Mouse (Mus musculus): ENCODE results near the gene Catsperb.

Gene Catsperb

DNA sequence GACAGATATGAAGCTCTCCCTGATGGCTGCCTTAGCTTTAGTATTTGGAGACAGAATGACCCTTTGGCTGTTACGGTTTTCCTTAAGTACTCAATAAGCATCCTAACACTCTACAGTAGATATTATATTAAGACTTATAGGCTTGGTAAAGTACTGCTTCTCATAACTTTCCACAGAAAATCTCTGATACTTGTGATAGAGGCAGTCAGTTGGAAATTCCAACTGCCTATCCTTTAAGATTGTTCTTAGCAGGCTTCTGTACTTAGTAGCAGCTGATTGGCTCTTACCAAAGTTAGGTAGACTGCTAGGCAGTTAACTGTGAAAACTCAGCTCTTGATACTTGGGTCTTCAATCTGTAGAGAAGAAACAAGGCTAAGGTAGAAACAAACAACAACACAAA, at the start of gene Catsperb:
Catsperb (plus strand) TSS at position 301 of the 400 bp plus-strand sequence.
- WGBS = 79% methylated on average over 1 of the region's 1 CpGs

DNA sequence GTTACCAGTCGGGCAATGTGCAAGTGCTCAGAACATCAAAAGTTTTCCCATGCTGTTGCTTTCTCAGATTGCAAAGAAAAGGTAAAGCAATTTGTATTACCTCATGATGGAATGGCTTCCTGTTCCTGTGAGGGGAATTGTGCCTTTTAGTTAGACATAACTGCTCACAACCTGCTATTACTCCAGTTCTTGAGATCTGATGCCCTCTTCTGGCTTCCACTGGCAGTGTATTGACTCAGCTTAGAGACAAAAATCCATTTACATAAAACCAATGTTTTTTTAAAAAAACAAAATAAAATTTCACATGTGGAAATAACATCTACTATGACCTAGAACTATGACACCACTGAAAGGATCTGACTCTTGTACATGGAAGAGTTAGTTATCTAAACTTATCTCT, 43.0 kb upstream of the Catsperb start:
- WGBS = 76% methylated on average over 1 of the region's 1 CpGs

DNA sequence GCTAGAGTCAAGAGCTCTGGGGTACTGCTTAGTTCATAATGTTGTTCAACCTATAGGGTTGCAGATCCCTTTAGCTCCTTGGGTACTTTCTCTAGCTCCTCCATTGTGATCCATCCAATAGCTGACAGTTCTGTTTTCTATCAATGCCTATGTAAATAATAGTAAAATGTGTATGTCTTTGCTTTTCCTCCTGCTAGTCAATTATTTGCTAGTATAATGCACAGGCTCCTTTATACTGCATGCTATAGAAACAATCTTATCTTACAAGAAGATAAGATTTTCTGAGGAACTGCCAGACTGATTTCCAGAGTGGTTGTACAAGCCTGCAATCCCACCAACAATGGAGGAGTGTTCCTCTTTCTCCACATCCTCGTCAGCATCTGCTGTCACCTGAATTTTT, 23.0 kb upstream of the Catsperb start:
- WGBS = 80% methylated on average over 1 of the region's 1 CpGs

DNA sequence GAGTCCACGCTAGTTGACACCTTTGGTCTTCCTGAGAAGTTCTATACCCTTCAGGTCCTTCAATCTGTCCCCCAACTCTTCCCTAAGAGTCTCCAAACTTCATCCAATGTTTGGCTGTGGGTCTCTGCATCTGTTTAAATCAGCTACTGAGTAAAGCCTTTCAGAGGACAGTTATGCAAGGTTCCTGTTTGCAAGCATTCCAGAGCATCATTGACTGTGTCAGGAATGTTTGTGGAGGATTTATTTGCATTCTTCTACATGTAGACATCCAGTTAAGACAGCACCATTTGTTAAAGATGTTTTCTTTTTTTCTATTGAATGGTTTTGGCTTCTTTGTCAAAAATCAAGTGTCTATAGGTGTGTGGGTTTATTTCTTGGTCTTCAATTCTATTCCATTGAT, 21.7 kb downstream of the Catsperb start:
- WGBS = 48% methylated on average over 1 of the region's 1 CpGs

DNA sequence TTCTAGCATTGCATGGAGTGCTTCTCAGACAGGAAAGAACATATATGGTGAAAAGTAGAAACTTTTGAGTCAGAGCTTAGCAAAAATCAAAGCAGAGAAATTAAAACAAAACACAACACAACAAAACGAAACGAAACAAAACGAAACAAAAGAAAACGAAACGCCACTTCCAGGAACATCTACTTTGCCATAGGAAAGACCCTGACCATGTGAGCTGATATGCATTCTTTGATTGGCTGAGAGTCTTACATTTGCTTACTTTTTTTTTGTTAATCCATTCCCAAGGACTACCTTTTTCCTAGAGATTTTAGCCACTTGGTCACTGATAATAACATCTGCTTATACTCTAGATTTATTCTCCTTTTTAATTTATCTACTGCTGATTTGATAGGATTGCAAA, 57.6 kb downstream of the Catsperb start:
- 90% methylated on average over 5 of the region's 5 CpGs for WGBS

DNA sequence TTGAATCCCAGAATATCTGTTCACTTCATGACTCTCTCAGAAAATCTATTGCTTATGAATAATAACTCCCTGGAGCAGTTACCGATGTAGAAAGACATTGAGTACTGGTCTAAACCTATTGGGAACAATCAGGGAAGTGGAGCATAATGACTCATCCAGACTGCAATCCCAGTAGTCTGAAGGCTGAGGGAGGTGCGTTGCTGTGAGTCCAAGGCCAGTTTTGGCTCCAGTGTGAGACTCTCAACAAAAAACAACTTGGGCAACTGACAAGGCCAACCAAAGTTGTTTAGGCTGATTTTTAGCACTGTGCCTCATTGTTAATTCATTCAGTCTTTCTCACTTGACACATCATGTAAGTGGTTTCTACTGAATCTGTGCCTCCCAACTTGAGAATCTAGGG, 106.9 kb downstream of the Catsperb start:
- 77% methylated on average over 2 of the region's 2 CpGs for WGBS

DNA sequence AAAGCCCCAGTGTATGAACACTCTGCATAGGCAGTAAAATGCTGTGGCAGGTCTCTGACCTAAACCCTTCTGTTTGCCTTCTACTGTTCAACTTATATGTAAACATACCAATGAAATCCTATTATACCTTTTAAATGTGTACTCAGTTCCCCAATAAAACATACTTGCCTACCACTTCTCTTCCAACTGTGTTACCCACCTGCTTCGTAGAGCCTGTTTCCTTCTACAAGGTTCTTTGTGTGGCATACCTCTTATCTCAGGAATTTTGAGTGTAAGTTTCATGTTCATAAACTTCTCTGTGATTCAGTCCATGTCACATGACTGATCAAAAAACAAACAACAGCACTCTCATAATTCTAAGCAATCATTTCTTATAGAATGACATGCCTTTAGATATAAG, 228.7 kb downstream of the Catsperb start:
- 84% methylated on average over 1 of the region's 1 CpGs for WGBS

DNA sequence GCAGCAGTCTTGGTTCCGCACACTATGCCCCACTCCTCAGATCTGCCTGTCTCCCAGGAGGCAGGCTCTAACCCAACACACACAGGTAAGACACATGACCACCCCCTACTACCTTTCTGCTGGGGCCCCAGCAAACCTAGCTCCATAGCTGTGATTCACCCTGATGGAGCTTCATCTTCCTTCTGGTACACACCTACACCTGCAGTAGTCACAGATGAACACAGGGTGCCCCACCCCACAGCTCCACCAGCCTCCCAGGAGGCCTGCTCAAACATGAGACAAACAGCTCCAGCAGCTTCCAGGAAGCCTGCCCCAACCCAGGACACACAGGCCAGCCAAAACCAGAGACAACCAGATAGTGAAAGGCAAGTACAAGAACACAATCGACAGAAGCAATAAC, 263.0 kb downstream of the Catsperb start:
- WGBS = 91% methylated on average over 2 of the region's 2 CpGs
